Mouse (Mus musculus): ENCODE measurements around the gene Rnf213. TPM values are rescaled to one million over a fixed set of nuclear protein-coding genes. Genes with fewer than 3 reads are reported as not detected.
A peak's percentile ranks its signal among the peaks of the same experiment; 100 is the strongest.

Rnf213 gene
- polyA plus RNA-seq (2012; ENCODE audit: insufficient read depth, insufficient read length, missing spikeins): 181 and 187 TPM in 2 replicates

- peaks cover 25% of the 10 kb centered on the region for H3K4me1 ChIP-seq (ENCODE audit: control insufficient read depth, insufficient read depth, low read length)
- peak within 1 kb of the TSS; percentile 87 for H3K27ac ChIP-seq (ENCODE audit: insufficient read depth, low read depth, low read length)
- no peak for TF ChIP-seq POLR2A (IDR thresholded peaks at IDR 0.05; ENCODE audit: borderline replicate concordance, low read depth, low read length)
- no peak for TF ChIP-seq CTCF (IDR thresholded peaks at IDR 0.05; ENCODE audit: low read depth, low read length)
- H3K4me3 ChIP-seq (ENCODE audit: insufficient read depth, low read length): peak within 1 kb of the TSS; percentile 92
These were observed at the start of gene Rnf213 for GRCm38 (mm10) chr11:119392800-119393482. Rnf213 (plus strand) TSS chr11:119393100.

- TF ChIP-seq CTCF (IDR thresholded peaks at IDR 0.05; ENCODE audit: low read depth, low read length) (no peak), POLR2A (IDR thresholded peaks at IDR 0.05; ENCODE audit: borderline replicate concordance, low read depth, low read length) (no peak)
- Histone ChIP-seq H3K27ac (ENCODE audit: insufficient read depth, low read depth, low read length) (no peak overlapping the region), H3K4me1 (ENCODE audit: control insufficient read depth, insufficient read depth, low read length) (peaks cover 33% of the 10 kb centered on the region), H3K4me3 (ENCODE audit: insufficient read depth, low read length) (no peak overlapping the region)
These were observed 48.7 kb upstream of the Rnf213 start for GRCm38 (mm10) chr11:119344178-119344577.

GRCm38 (mm10) chr11:119344865-119345264 is 48.0 kb upstream of the Rnf213 start:
- H3K4me3 ChIP-seq (ENCODE audit: insufficient read depth, low read length): no peak overlapping the region

GRCm38 (mm10) chr11:119347125-119347524 is 45.8 kb upstream of the Rnf213 start:
- H3K4me3 ChIP-seq (ENCODE audit: insufficient read depth, low read length): no peak overlapping the region
- H3K27ac ChIP-seq (ENCODE audit: insufficient read depth, low read depth, low read length): no peak overlapping the region
- peaks cover 40% of the 10 kb centered on the region for H3K4me1 ChIP-seq (ENCODE audit: control insufficient read depth, insufficient read depth, low read length)
- TF ChIP-seq POLR2A (IDR thresholded peaks at IDR 0.05; ENCODE audit: borderline replicate concordance, low read depth, low read length) (no peak), CTCF (IDR thresholded peaks at IDR 0.05; ENCODE audit: low read depth, low read length) (no peak)

More at GRCm38 (mm10) chr11:119344865-119345264, 48.0 kb upstream of the Rnf213 start:
- Histone ChIP-seq H3K4me1 (ENCODE audit: control insufficient read depth, insufficient read depth, low read length) (peaks cover 33% of the 10 kb centered on the region), H3K27ac (ENCODE audit: insufficient read depth, low read depth, low read length) (no peak overlapping the region)
- TF ChIP-seq CTCF (IDR thresholded peaks at IDR 0.05; ENCODE audit: low read depth, low read length) (no peak), POLR2A (IDR thresholded peaks at IDR 0.05; ENCODE audit: borderline replicate concordance, low read depth, low read length) (no peak)

GRCm38 (mm10) chr11:119352113-119352512 is 40.8 kb upstream of the Rnf213 start:
- Histone ChIP-seq H3K4me1 (ENCODE audit: control insufficient read depth, insufficient read depth, low read length) (peaks cover 49% of the 10 kb centered on the region), H3K4me3 (ENCODE audit: insufficient read depth, low read length) (peak overlapping the region; percentile 6; the same call in 1 of the 2 replicates), H3K27ac (ENCODE audit: insufficient read depth, low read depth, low read length) (peak overlapping the region; percentile 79)
- TF ChIP-seq POLR2A (IDR thresholded peaks at IDR 0.05; ENCODE audit: borderline replicate concordance, low read depth, low read length): no peak

- peak overlapping the region; percentile 100 for H3K27ac ChIP-seq (ENCODE audit: insufficient read depth, low read depth, low read length)
- H3K4me1 ChIP-seq (ENCODE audit: control insufficient read depth, insufficient read depth, low read length): peaks cover 34% of the 10 kb centered on the region
- H3K4me3 ChIP-seq (ENCODE audit: insufficient read depth, low read length): peak overlapping the region; percentile 94; the same call in 1 of the 2 replicates
- TF ChIP-seq POLR2A (IDR thresholded peaks at IDR 0.05; ENCODE audit: borderline replicate concordance, low read depth, low read length) (no peak), CTCF (IDR thresholded peaks at IDR 0.05; ENCODE audit: low read depth, low read length) (no peak)
These were observed 39.0 kb upstream of the Rnf213 start for GRCm38 (mm10) chr11:119353946-119354345.

- H3K4me3 ChIP-seq (ENCODE audit: insufficient read depth, low read length): peak overlapping the region; percentile 94
- H3K4me1 ChIP-seq (ENCODE audit: control insufficient read depth, insufficient read depth, low read length): peaks cover 34% of the 10 kb centered on the region
- no peak for TF ChIP-seq CTCF (IDR thresholded peaks at IDR 0.05; ENCODE audit: low read depth, low read length)
- no peak for TF ChIP-seq POLR2A (IDR thresholded peaks at IDR 0.05; ENCODE audit: borderline replicate concordance, low read depth, low read length)
- H3K27ac ChIP-seq (ENCODE audit: insufficient read depth, low read depth, low read length): peak overlapping the region; percentile 100
These were observed 38.0 kb upstream of the Rnf213 start for GRCm38 (mm10) chr11:119354798-119355442.

- H3K4me1 ChIP-seq (ENCODE audit: control insufficient read depth, insufficient read depth, low read length): peaks cover 34% of the 10 kb centered on the region
- H3K27ac ChIP-seq (ENCODE audit: insufficient read depth, low read depth, low read length): peak within 1 kb of the TSS; percentile 100
- H3K4me3 ChIP-seq (ENCODE audit: insufficient read depth, low read length): peak within 1 kb of the TSS; percentile 94
- TF ChIP-seq POLR2A (IDR thresholded peaks at IDR 0.05; ENCODE audit: borderline replicate concordance, low read depth, low read length) (no peak), CTCF (IDR thresholded peaks at IDR 0.05; ENCODE audit: low read depth, low read length) (no peak)
These were observed 37.2 kb upstream of the Rnf213 start, which contains the start of the genes Sgsh and Slc26a11 for GRCm38 (mm10) chr11:119355443-119356385. Sgsh (minus strand) TSS chr11:119355536. Slc26a11 (plus strand) TSS chr11:119355557.

GRCm38 (mm10) chr11:119359089-119359488 is 33.8 kb upstream of the Rnf213 start:
- TF ChIP-seq POLR2A (IDR thresholded peaks at IDR 0.05; ENCODE audit: borderline replicate concordance, low read depth, low read length): no peak
- no peak for TF ChIP-seq CTCF (IDR thresholded peaks at IDR 0.05; ENCODE audit: low read depth, low read length)
- Histone ChIP-seq H3K4me1 (ENCODE audit: control insufficient read depth, insufficient read depth, low read length) (peaks cover 8% of the 10 kb centered on the region), H3K27ac (ENCODE audit: insufficient read depth, low read depth, low read length) (no peak overlapping the region), H3K4me3 (ENCODE audit: insufficient read depth, low read length) (no peak overlapping the region)
